9 mouse cellular contexts compared by ENCODE assay signal in the genomic region with DNA sequence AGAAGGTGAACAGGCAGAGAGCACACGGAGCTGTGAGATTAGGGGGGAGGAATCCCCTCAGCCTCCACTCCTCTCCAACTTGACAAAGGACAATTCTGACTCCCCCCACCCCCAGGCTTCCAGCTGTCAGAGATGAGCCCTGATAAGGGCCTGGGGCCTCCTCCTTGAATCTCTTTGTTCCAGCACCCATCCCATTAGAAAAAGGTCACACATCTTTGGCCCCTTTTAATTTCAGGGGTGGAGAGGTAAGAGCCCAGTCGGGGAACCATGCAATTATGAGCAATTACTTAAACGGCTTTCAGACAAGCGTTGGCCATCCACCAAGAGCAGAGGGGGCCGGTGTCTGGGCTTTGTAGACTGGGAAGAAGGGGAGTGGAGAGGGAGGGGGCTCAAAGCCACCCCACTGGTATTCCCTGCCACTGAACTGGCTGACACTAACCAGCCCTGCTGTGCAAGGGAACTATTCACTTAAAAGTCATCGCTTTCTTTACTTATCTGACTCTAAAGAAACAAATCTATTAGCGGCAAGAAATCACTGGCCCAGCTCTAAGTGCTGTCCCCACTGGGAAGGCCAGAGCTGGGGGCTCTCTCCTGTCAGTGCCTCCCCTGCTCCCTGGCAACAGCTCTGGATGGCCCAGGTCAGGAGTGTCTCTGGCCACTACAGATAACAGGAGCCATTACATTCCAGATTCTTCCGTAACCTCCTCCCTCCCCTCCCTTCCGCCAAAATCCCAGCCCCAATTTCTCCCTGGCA.
A peak's percentile ranks its signal among the peaks of the same experiment; 100 is the strongest.
DNase-seq lines count a peak whose midpoint lies in the region; ATAC-seq and TF ChIP-seq lines count a peak whose summit lies in the region.
"Had no signal": no experiment of that assay in that cellular context is flagged by ENCODE, and none has a peak within 500 bp of the region (broad histone marks: within the 10 kb centered on the region; RNA-seq: fewer than 3 reads in every experiment).

No protein-coding gene starts in this region.

- TF ChIP-seq CTCF in forebrain, postnatal 0 days (IDR thresholded peaks at IDR 0.05; ENCODE audit: low read depth): no peak

- WGBS in forebrain, postnatal 0 days: 5% methylated on average over 9 of the region's 9 CpGs

- H3K36me3 ChIP-seq in forebrain, postnatal 0 days (ENCODE audit: insufficient read depth): no peaks in the 10 kb centered on the region

- no peaks in the 10 kb centered on the region; the same call in 1 of the 2 replicates for H3K27me3 ChIP-seq in forebrain, postnatal 0 days (ENCODE audit: insufficient read depth, low read length)
- H3K27me3 ChIP-seq: Patski had no signal

- DNase-seq in right cerebral cortex, postnatal 4 days: peak; percentile 8
- DNase-seq in right cerebral cortex, postnatal 14 days: no peak
- no peak for DNase-seq in forebrain, postnatal 0 days
- peak; percentile 60 for DNase-seq in mesoderm, embryonic 11.5 days (ENCODE audit: low read depth, low spot score)
- peak; percentile 50 for DNase-seq in yolk sac, embryonic 10.5 days (ENCODE audit: low spot score)
- no peak for DNase-seq in cerebellum, postnatal 25 days
- no peak for DNase-seq in layer of hippocampus, postnatal 36 days
- DNase-seq: cerebellum, adult 11-12 months had no signal

- H3K27ac ChIP-seq in forebrain, postnatal 0 days (ENCODE audit: low read depth, low read length): peak overlapping the region; percentile 9; the same call in 1 of the 2 replicates

- H3K9me3 ChIP-seq in forebrain, postnatal 0 days (ENCODE audit: low read length): no peaks in the 10 kb centered on the region

- H3K4me2 ChIP-seq in forebrain, postnatal 0 days (ENCODE audit: low read depth): no peak overlapping the region

- H3K4me1 ChIP-seq in forebrain, postnatal 0 days (ENCODE audit: insufficient read depth): no peaks in the 10 kb centered on the region

- H3K4me3 ChIP-seq in forebrain, postnatal 0 days (ENCODE audit: low read depth, low read length): no peak overlapping the region

- peak; percentile 68 for ATAC-seq in forebrain, postnatal 0 days
- ATAC-seq: Patski had no signal

- no peak overlapping the region for H3K9ac ChIP-seq in forebrain, postnatal 0 days

Comparison
In these comparisons a context has a peak if more than half of its experiments do, and no peak if none do; other contexts are left out.
1. DNase-seq: peak in right cerebral cortex, postnatal 4 days (single experiment), mesoderm, embryonic 11.5 days (single experiment) and yolk sac, embryonic 10.5 days (single experiment); none in right cerebral cortex, postnatal 14 days (single experiment), forebrain, postnatal 0 days (single experiment), cerebellum, postnatal 25 days (0 of 2) and layer of hippocampus, postnatal 36 days (0 of 2).